Mouse (Mus musculus): ENCODE data around the gene Mrps21. TPM values are rescaled to one million over a fixed set of nuclear protein-coding genes. Genes with fewer than 3 reads are reported as not detected.
"Not testable (repeated sequence)": the region's sequence is repeated elsewhere in the genome, so short reads cannot be mapped to it uniquely, and the experiment has no call there.

The Mrps21 gene
- 39.5 and 51.8 TPM in 2 replicates for polyA plus RNA-seq (2012; rRNA removed)

- no peaks in the 10 kb centered on the region for H3K27me3 ChIP-seq (ENCODE audit: control insufficient read depth, insufficient read depth, low read length)
- H3K4me3 ChIP-seq (ENCODE audit: low read depth, low read length), result peak within 1 kb of the TSS; percentile 84
- H3K27ac ChIP-seq (ENCODE audit: insufficient read depth, low read depth, low read length), result peak within 1 kb of the TSS; percentile 79
- peaks cover 11% of the 10 kb centered on the region for H3K36me3 ChIP-seq (ENCODE audit: control insufficient read depth, insufficient read depth, low read length)
- TF ChIP-seq POLR2A (IDR thresholded peaks at IDR 0.05; ENCODE audit: low read depth, low read length) (peak; percentile 96), CTCF (IDR thresholded peaks at IDR 0.05; ENCODE audit: extremely low read depth, insufficient read length, insufficient replicate concordance, low read depth, low read length) (no peak)
- under 1% methylated on average over 33 of the region's 33 CpGs for WGBS
- no peaks in the 10 kb centered on the region; the same call in 1 of the 2 replicates for H3K4me1 ChIP-seq (ENCODE audit: control insufficient read depth, insufficient read depth, insufficient read length, low read length)
These were observed at the start of gene Mrps21 for GRCm38 (mm10) chr3:95871392-95871867. TSS of gene Mrps21 (minus strand) at chr3:95871519.

GRCm38 (mm10) chr3:95920532-95920931, 49.2 kb upstream of the Mrps21 start:
- not testable (repeated sequence) for H3K36me3 ChIP-seq (ENCODE audit: control insufficient read depth, insufficient read depth, low read length); H3K4me1 ChIP-seq (ENCODE audit: control insufficient read depth, insufficient read depth, insufficient read length, low read length); H3K27ac ChIP-seq (ENCODE audit: insufficient read depth, low read depth, low read length); H3K27me3 ChIP-seq (ENCODE audit: control insufficient read depth, insufficient read depth, low read length); H3K4me3 ChIP-seq (ENCODE audit: low read depth, low read length)
- 64% methylated on average over 2 of the region's 2 CpGs for WGBS

GRCm38 (mm10) chr3:95916760-95917159, 45.4 kb upstream of the Mrps21 start:
- TF ChIP-seq POLR2A (IDR thresholded peaks at IDR 0.05; ENCODE audit: low read depth, low read length) (no peak), CTCF (IDR thresholded peaks at IDR 0.05; ENCODE audit: extremely low read depth, insufficient read length, insufficient replicate concordance, low read depth, low read length) (no peak)
- 61% methylated on average over 7 of the region's 7 CpGs for whole genome bisulfite sequencing

GRCm38 (mm10) chr3:95914706-95915105, 43.4 kb upstream of the Mrps21 start:
- no peak overlapping the region for H3K27ac ChIP-seq (ENCODE audit: insufficient read depth, low read depth, low read length)
- 60% methylated on average over 4 of the region's 4 CpGs for WGBS
- H3K4me1 ChIP-seq (ENCODE audit: control insufficient read depth, insufficient read depth, insufficient read length, low read length), result no peaks in the 10 kb centered on the region
- no peaks in the 10 kb centered on the region for H3K36me3 ChIP-seq (ENCODE audit: control insufficient read depth, insufficient read depth, low read length)
- H3K27me3 ChIP-seq (ENCODE audit: control insufficient read depth, insufficient read depth, low read length), result no peaks in the 10 kb centered on the region
- no peak for TF ChIP-seq POLR2A (IDR thresholded peaks at IDR 0.05; ENCODE audit: low read depth, low read length)
- no peak for TF ChIP-seq CTCF (IDR thresholded peaks at IDR 0.05; ENCODE audit: extremely low read depth, insufficient read length, insufficient replicate concordance, low read depth, low read length)
- H3K4me3 ChIP-seq (ENCODE audit: low read depth, low read length), result no peak overlapping the region

More at GRCm38 (mm10) chr3:95916760-95917159, 45.4 kb upstream of the Mrps21 start:
- Histone ChIP-seq H3K4me3 (ENCODE audit: low read depth, low read length) (no peak overlapping the region), H3K36me3 (ENCODE audit: control insufficient read depth, insufficient read depth, low read length) (no peaks in the 10 kb centered on the region), H3K27ac (ENCODE audit: insufficient read depth, low read depth, low read length) (no peak overlapping the region), H3K27me3 (ENCODE audit: control insufficient read depth, insufficient read depth, low read length) (no peaks in the 10 kb centered on the region), H3K4me1 (ENCODE audit: control insufficient read depth, insufficient read depth, insufficient read length, low read length) (no peaks in the 10 kb centered on the region)

GRCm38 (mm10) chr3:95907613-95908012, 36.3 kb upstream of the Mrps21 start:
- peaks cover 21% of the 10 kb centered on the region for H3K27me3 ChIP-seq (ENCODE audit: control insufficient read depth, insufficient read depth, low read length)
- 49% methylated on average over 4 of the region's 4 CpGs for whole genome bisulfite sequencing
- H3K27ac ChIP-seq (ENCODE audit: insufficient read depth, low read depth, low read length), result no peak overlapping the region
- H3K36me3 ChIP-seq (ENCODE audit: control insufficient read depth, insufficient read depth, low read length), result no peaks in the 10 kb centered on the region
- H3K4me1 ChIP-seq (ENCODE audit: control insufficient read depth, insufficient read depth, insufficient read length, low read length), result peaks cover 3% of the 10 kb centered on the region
- TF ChIP-seq CTCF (IDR thresholded peaks at IDR 0.05; ENCODE audit: extremely low read depth, insufficient read length, insufficient replicate concordance, low read depth, low read length), result no peak
- TF ChIP-seq POLR2A (IDR thresholded peaks at IDR 0.05; ENCODE audit: low read depth, low read length), result no peak
- H3K4me3 ChIP-seq (ENCODE audit: low read depth, low read length), result no peak overlapping the region

- Histone ChIP-seq H3K4me3 (ENCODE audit: low read depth, low read length) (peak overlapping the region; percentile 47), H3K36me3 (ENCODE audit: control insufficient read depth, insufficient read depth, low read length) (no peaks in the 10 kb centered on the region), H3K27me3 (ENCODE audit: control insufficient read depth, insufficient read depth, low read length) (peaks cover 21% of the 10 kb centered on the region), H3K27ac (ENCODE audit: insufficient read depth, low read depth, low read length) (no peak overlapping the region), H3K4me1 (ENCODE audit: control insufficient read depth, insufficient read depth, insufficient read length, low read length) (peaks cover 3% of the 10 kb centered on the region)
- 1% methylated on average over 12 of the region's 12 CpGs for WGBS
- TF ChIP-seq CTCF (IDR thresholded peaks at IDR 0.05; ENCODE audit: extremely low read depth, insufficient read length, insufficient replicate concordance, low read depth, low read length), result peak; percentile 92; the same call in 1 of the 2 replicates
- TF ChIP-seq POLR2A (IDR thresholded peaks at IDR 0.05; ENCODE audit: low read depth, low read length), result no peak
These were observed 35.5 kb upstream of the Mrps21 start for GRCm38 (mm10) chr3:95906860-95907259.

- H3K27me3 ChIP-seq (ENCODE audit: control insufficient read depth, insufficient read depth, low read length), result peaks cover 21% of the 10 kb centered on the region
- H3K4me3 ChIP-seq (ENCODE audit: low read depth, low read length), result no peak overlapping the region
- TF ChIP-seq POLR2A (IDR thresholded peaks at IDR 0.05; ENCODE audit: low read depth, low read length) (no peak), CTCF (IDR thresholded peaks at IDR 0.05; ENCODE audit: extremely low read depth, insufficient read length, insufficient replicate concordance, low read depth, low read length) (peak; percentile 75; the same call in 1 of the 2 replicates)
- H3K27ac ChIP-seq (ENCODE audit: insufficient read depth, low read depth, low read length), result no peak overlapping the region
- H3K36me3 ChIP-seq (ENCODE audit: control insufficient read depth, insufficient read depth, low read length), result no peaks in the 10 kb centered on the region
- peaks cover 3% of the 10 kb centered on the region for H3K4me1 ChIP-seq (ENCODE audit: control insufficient read depth, insufficient read depth, insufficient read length, low read length)
- WGBS, result 2% methylated on average over 12 of the region's 12 CpGs
These were observed 34.7 kb upstream of the Mrps21 start for GRCm38 (mm10) chr3:95905940-95906492.

Data from small intestine, adult 2 months (tissue).